Mouse (Mus musculus): ENCODE measurements around the gene Rhbdl1. TPM values are rescaled to one million over a fixed set of nuclear protein-coding genes. Genes with fewer than 3 reads are reported as not detected.
A peak's percentile ranks its signal among the peaks of the same experiment; 100 is the strongest.

The Rhbdl1 gene
- polyA plus RNA-seq, 1 experiment from 2014 or later, result 4.0 TPM

DNA sequence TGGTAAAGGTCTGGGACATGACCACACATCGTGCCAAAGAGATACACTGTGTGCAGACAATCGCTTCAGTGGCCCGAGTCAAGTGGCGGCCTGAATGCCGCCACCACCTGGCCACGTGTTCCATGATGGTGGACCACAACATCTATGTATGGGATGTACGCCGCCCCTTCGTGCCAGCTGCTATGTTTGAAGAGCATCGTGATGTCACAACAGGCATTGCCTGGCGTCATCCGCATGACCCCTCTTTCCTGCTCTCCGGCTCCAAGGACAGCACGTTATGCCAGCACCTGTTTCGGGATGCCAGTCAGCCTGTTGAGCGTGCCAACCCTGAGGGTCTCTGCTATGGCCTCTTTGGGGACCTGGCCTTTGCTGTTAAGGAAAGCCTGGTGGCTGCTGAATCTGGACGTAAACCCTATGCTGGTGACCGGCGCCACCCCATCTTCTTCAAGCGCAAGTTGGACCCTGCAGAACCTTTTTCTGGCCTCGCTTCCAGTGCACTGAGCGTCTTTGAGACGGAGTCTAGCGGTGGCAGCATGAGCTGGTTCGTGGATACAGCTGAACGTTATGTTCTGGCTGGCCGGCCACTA lies 11.0 kb downstream of the Rhbdl1 start:
- peaks cover 47% of the 10 kb centered on the region for H3K36me3 ChIP-seq
- 95% methylated on average over 27 of the region's 27 CpGs for WGBS
- H3K27ac ChIP-seq, result no peak overlapping the region
- no peak overlapping the region for H3K4me3 ChIP-seq
- H3K9me3 ChIP-seq, result no peaks in the 10 kb centered on the region
- H3K4me1 ChIP-seq, result peaks cover 72% of the 10 kb centered on the region
- peaks cover 16% of the 10 kb centered on the region; the same call in 1 of the 2 replicates for H3K27me3 ChIP-seq (ENCODE audit: insufficient read depth, poor library complexity, severe bottlenecking)
- DNase-seq (ENCODE audit: low spot score), result no peak

DNA sequence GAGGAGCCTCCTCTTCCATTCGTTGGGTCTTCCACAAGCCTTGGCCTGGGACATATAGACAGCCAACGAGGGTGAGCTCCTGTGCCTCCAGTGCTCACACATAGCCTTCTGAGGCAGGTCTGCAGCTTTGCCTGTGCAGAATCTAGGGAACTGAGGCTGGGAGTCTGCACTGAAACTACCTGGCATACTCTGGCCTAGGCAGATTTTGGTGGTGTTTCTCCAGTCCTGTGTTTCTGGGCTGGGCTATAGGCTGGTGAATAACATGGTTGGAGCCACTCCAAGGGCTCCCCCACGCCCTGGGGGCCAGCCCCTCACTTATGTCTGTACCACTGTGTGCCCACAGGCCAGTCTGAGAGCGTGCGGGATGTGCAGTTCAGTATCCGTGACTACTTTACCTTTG lies 11.8 kb downstream of the Rhbdl1 start:
- peaks cover 39% of the 10 kb centered on the region for H3K36me3 ChIP-seq
- H3K27me3 ChIP-seq (ENCODE audit: insufficient read depth, poor library complexity, severe bottlenecking), result peaks cover 24% of the 10 kb centered on the region
- peaks cover 64% of the 10 kb centered on the region for H3K4me1 ChIP-seq
- DNase-seq (ENCODE audit: low spot score), result no peak
- WGBS, result 90% methylated on average over 6 of the region's 6 CpGs
- no peaks in the 10 kb centered on the region for H3K9me3 ChIP-seq
- 0 out of 2 replicates have a peak overlapping the region, but pooled peaks have one; percentile 76 for H3K4me3 ChIP-seq
- no peak overlapping the region for H3K27ac ChIP-seq

DNA sequence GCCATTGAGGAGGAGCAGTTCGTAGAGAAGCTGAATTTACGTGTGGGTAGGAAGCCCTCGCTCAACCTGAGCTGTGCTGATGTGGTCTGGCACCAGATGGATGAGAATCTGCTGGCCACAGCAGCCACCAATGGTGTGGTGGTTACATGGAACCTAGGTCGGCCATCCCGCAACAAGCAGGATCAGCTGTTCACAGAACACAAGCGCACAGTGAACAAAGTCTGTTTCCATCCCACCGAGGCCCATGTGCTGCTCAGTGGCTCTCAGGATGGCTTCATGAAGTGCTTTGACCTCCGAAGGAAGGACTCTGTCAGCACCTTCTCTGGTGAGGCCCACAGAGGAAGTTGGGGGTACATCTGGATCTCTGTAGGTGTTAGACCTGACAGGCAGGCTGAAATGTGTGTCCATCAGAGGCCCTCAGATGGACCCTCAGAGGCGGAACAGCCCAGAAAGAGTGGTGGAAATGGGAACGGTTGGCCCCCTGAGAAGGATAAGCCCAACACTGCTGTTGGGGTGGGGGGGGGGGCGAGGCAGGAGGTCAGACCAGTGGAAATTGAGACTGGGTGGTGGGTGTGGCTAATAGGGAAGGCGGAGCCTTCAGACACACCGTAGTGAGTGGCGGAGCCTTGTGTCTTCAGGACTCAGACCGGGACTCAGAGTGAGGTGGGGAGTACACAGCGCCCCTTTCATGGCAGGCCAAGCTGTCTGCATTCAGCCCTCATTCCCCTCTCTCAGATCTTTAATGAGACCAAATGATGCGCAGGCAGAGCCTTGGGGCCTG lies 12.5 kb downstream of the Rhbdl1 start:
- H3K9me3 ChIP-seq, result no peaks in the 10 kb centered on the region
- peaks cover 32% of the 10 kb centered on the region for H3K36me3 ChIP-seq
- peaks cover 31% of the 10 kb centered on the region for H3K27me3 ChIP-seq (ENCODE audit: insufficient read depth, poor library complexity, severe bottlenecking)
- WGBS, result 66% methylated on average over 17 of the region's 17 CpGs
- peak overlapping the region; percentile 76 for H3K4me3 ChIP-seq
- no peak overlapping the region for H3K27ac ChIP-seq
- peaks cover 59% of the 10 kb centered on the region for H3K4me1 ChIP-seq
- DNase-seq (ENCODE audit: low spot score), result no peak

DNA sequence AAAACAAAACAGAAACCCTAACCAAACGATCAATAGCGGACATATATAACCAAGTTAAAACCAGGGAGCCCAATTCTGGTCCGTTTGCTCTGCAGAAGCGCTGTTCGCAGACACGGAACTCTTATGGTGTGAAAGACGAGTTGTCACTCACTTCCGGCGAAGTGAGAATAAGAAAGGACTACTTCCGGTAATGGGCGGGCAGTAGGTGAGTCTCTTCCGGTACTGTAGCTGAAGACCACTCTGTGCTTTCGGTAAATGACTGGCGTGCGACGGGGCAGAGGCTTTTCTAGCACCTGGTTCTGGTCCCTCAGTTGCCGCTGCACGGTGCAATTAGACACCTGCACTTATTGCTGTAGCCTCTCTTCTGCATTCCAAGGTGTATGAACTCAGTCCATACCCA lies 13.6 kb downstream of the Rhbdl1 start, which contains the start of gene Wdr24:
Gene Wdr24 (plus strand): TSS at position 176 of the 400 bp plus-strand sequence.
- no peak for DNase-seq (ENCODE audit: low spot score)
- Histone ChIP-seq H3K4me3 (peak within 1 kb of the TSS; percentile 76), H3K36me3 (peaks cover 32% of the 10 kb centered on the region), H3K27ac (peak within 1 kb of the TSS; percentile 87), H3K4me1 (peaks cover 57% of the 10 kb centered on the region), H3K27me3 (ENCODE audit: insufficient read depth, poor library complexity, severe bottlenecking) (peaks cover 42% of the 10 kb centered on the region), H3K9me3 (no peaks in the 10 kb centered on the region)
- WGBS, result under 1% methylated on average over 18 of the region's 18 CpGs

DNA sequence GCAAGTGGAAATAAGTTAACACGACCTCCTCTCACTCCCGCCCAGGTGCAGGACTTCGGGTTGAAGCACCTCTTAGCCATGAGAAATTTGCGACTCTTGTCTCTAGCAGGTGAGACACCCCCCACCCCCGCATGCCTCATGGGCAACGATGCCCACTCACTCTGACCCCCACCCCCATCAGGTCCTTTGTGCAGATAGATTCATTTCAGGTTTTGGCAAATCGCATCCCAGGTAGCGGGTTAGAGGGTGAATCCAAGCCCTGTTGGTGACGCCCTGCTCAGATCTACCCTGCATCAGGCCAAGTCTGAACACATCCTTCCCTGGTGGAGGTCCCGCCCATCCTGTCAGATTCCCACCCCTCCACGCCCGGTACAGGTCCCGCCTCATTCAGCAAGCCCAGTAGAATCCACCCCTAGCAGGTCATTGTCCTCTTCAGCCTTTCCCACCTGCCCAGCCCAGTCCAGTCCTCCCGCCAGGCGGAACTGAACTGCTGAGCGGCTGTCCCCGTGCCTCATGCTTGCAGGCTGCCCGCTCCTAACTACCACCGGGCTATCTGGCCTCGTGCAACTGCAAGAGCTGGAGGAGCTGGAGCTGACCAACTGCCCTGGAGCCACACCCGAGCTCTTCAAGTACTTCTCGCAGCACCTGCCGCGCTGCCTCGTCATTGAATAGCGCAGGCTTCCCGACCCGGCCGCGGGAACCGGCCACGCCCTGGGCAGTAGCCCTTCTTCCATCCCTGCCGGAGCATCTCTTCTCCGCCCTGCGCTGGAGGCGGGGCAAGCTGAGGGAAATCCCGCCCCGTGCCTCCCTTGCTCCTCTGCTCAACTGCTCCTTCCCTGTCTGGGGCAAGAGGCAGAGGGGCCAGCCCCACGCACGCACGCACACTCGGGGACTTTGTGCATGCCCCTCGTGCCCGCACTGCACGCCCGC lies 18.0 kb downstream of the Rhbdl1 start:
- WGBS, result 5% methylated on average over 46 of the region's 46 CpGs
- H3K4me3 ChIP-seq, result peak overlapping the region; percentile 34
- no peaks in the 10 kb centered on the region for H3K9me3 ChIP-seq
- no peak for DNase-seq (ENCODE audit: low spot score)
- peaks cover 76% of the 10 kb centered on the region for H3K27me3 ChIP-seq (ENCODE audit: insufficient read depth, poor library complexity, severe bottlenecking)
- H3K36me3 ChIP-seq, result no peaks in the 10 kb centered on the region
- H3K27ac ChIP-seq, result no peak overlapping the region
- H3K4me1 ChIP-seq, result peaks cover 14% of the 10 kb centered on the region

DNA sequence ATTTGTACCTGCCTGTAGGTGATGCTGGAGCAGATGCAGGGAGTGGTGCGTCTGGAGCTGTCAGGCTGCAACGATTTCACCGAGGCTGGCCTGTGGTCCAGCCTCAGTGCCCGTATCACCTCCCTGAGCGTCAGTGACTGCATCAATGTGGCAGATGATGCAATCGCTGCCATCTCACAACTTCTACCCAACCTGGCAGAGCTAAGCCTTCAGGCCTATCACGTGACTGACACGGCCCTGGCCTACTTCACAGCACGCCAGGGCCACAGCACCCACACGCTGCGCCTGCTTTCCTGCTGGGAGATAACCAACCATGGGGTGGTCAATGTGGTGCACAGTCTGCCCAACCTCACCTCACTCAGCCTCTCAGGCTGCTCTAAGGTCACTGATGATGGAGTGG lies 19.4 kb downstream of the Rhbdl1 start:
- H3K27me3 ChIP-seq (ENCODE audit: insufficient read depth, poor library complexity, severe bottlenecking), result peaks cover 86% of the 10 kb centered on the region
- WGBS, result 75% methylated on average over 11 of the region's 11 CpGs

DNA sequence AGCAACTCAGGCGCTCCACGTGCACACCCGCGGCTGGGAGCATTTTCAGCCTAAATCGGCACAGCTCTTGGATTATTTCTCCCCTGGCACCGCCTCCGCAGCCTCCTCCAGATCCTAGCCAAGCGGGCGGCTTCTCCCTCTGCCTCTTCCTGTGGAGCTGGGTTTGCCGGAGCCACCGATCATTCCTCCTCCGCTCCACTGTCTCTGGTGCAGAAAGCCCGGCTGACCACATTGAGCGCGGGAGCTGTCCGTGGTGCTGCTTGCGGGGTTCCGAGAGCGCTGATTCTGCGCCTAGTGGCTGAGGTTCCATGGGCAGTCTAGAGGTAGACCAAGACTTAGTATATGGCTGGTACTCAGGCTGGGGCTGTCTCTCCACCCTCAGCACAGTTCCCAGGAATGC lies 23.6 kb downstream of the Rhbdl1 start:
- 1% methylated on average over 20 of the region's 20 CpGs for WGBS
- DNase-seq (ENCODE audit: low spot score), result peak; percentile 92
- no peaks in the 10 kb centered on the region for H3K9me3 ChIP-seq
- H3K27ac ChIP-seq, result no peak overlapping the region
- peaks cover 88% of the 10 kb centered on the region for H3K27me3 ChIP-seq (ENCODE audit: insufficient read depth, poor library complexity, severe bottlenecking)
- H3K4me3 ChIP-seq, result 0 out of 2 replicates have a peak overlapping the region, but pooled peaks have one; percentile 9
- H3K4me1 ChIP-seq, result peaks cover 21% of the 10 kb centered on the region
- H3K36me3 ChIP-seq, result no peaks in the 10 kb centered on the region

More for the DNA sequence above, 19.4 kb downstream of the Rhbdl1 start:
- Histone ChIP-seq H3K9me3 (no peaks in the 10 kb centered on the region), H3K4me1 (peaks cover 14% of the 10 kb centered on the region), H3K4me3 (no peak overlapping the region), H3K27ac (no peak overlapping the region), H3K36me3 (no peaks in the 10 kb centered on the region)
- no peak for DNase-seq (ENCODE audit: low spot score)

DNA sequence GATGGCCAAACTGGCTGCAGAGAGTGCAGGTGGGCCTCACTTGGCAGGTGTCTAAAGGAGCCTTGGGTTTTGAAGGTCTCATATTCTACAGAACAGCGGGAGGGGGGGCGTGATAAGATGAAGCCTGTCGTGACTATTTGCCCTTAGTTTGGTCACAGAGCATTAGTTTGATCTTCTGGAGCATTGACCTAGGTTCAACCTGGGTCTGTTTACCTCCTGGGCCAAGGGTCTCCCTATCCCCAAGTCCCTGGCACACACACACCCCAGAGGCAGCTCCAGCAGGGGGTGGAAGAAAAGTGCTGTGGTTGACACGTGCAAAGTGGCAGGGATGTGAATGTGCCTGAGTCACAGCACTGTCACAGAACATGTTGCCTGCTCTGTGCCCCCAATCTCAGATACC lies 26.2 kb downstream of the Rhbdl1 start:
- no peaks in the 10 kb centered on the region for H3K9me3 ChIP-seq
- no peaks in the 10 kb centered on the region for H3K36me3 ChIP-seq
- H3K4me3 ChIP-seq, result no peak overlapping the region
- no peak for DNase-seq (ENCODE audit: low spot score)
- peaks cover 23% of the 10 kb centered on the region for H3K4me1 ChIP-seq
- WGBS, result 68% methylated on average over 4 of the region's 4 CpGs
- peaks cover 81% of the 10 kb centered on the region for H3K27me3 ChIP-seq (ENCODE audit: insufficient read depth, poor library complexity, severe bottlenecking)
- no peak overlapping the region for H3K27ac ChIP-seq

DNA sequence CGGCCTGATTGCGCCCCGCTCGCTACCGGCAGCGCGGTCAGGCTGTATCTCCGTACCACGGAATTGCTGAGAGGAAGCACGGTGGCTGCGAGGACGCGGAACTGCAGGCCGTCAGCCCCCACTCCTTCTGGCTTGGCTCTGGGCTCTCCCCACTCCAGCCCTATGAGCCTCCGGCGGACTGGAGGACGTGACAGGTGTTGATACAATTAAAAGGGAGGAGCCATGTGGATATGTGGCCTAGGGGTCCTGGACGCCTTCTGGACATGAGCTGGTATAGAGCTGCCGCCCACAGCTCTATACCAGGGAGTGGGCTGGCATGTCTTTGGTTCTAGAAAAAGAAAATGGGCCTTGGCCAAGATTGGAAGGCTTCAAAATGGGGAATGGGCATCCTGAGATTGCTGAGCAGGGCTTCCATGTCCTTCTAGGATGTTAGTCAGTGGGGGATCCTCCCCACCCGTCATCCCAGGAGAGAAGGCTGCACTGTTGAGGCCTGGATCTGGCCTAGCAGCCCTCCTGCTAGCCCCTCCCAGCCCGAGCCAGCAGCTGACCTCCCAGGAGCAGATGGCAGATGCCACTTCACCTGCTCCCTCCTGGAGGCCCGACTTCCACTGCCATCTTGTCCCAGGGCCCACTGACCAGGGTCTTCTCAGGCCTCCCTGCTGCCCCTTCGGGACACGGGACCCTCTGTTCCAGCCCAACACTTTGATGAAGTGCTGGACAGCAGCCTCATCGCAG lies 27.3 kb downstream of the Rhbdl1 start:
- 12% methylated on average over 25 of the region's 25 CpGs for WGBS
- Histone ChIP-seq H3K36me3 (no peaks in the 10 kb centered on the region), H3K4me3 (peak overlapping the region; percentile 76), H3K27ac (peak overlapping the region; percentile 67), H3K4me1 (peaks cover 23% of the 10 kb centered on the region), H3K9me3 (no peaks in the 10 kb centered on the region), H3K27me3 (ENCODE audit: insufficient read depth, poor library complexity, severe bottlenecking) (peaks cover 83% of the 10 kb centered on the region)
- DNase-seq (ENCODE audit: low spot score), result no peak

DNA sequence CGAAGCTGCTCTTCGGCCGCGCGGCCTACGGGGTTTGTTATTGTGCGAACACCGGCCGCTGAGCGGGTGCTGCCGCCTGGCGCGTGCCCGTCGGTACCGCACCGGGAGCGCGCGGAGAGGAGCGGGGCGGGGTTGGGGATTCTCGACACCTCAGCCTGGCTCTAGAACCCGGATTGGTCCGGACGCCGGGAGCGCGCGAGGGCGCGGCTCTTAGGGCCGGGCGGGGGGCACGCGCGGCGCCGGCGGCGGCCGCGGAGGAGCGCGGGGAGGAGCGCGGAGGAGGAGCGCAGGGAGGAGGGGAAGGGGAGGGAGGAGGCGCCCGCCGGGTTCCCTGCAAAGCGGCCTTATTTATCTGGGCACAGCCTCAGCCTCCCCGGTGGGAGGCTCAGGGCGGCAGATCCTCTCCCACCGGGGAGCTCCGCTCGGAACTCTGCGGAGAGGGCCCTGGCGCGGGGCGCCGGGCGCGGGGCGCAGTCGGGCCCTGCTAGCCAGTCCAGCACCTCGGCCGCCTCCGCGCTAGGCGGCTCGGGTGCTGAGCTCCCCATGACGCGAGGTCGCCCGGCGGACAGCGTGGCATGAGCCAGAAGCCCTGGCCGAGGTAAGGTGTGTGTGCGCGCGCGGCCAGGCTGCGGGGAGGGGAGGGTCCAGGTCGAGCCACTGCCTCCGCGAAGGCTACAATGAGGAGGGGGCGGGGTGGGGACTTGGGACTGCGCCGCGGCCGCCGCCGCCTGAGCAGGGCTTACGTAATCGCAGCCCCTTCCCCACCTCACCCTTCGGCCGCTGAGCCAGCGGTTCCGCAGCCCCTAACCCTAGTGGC lies 28.1 kb downstream of the Rhbdl1 start, which contains the start of gene Fbxl16:
Gene Fbxl16 (plus strand): TSS at position 297 of the 817 bp plus-strand sequence.
- no peaks in the 10 kb centered on the region for H3K9me3 ChIP-seq
- H3K4me3 ChIP-seq, result peak within 1 kb of the TSS; percentile 76
- peak within 1 kb of the TSS; percentile 67 for H3K27ac ChIP-seq
- WGBS, result under 1% methylated on average over 87 of the region's 100 CpGs
- H3K36me3 ChIP-seq, result no peaks in the 10 kb centered on the region
- peaks cover 80% of the 10 kb centered on the region for H3K27me3 ChIP-seq (ENCODE audit: insufficient read depth, poor library complexity, severe bottlenecking)
- DNase-seq (ENCODE audit: low spot score), result no peak
- peaks cover 23% of the 10 kb centered on the region for H3K4me1 ChIP-seq

DNA sequence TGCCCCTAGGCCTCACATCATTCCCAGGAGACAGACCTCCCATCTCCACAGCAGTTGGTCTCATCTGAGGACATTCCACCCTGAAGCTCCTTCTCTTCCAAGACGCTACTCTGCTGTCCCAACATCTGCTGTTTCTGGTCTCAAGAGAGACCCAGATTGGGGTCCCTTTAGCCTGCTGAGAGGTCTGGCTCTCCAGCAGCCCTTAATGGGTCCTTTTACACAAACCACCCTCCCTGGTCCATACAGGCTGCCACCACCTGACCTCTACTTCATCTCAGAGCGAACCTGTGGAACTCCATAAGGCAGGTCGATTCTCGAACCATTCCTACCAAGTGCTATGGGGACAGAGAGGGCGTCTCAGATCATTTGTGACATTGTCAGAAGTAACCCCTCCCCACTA lies 29.1 kb downstream of the Rhbdl1 start:
- H3K27ac ChIP-seq, result no peak overlapping the region
- H3K36me3 ChIP-seq, result no peaks in the 10 kb centered on the region

More for the DNA sequence above, 29.1 kb downstream of the Rhbdl1 start:
- H3K4me1 ChIP-seq, result peaks cover 26% of the 10 kb centered on the region
- no peak for DNase-seq (ENCODE audit: low spot score)
- 42% methylated on average over 5 of the region's 5 CpGs for WGBS
- peaks cover 73% of the 10 kb centered on the region for H3K27me3 ChIP-seq (ENCODE audit: insufficient read depth, poor library complexity, severe bottlenecking)
- no peaks in the 10 kb centered on the region for H3K9me3 ChIP-seq
- H3K4me3 ChIP-seq, result peak overlapping the region; percentile 76
